Mouse (Mus musculus) MEL (cell line): ENCODE results near the gene Maff. TPM values are rescaled to one million over a fixed set of nuclear protein-coding genes. Genes with fewer than 3 reads are reported as not detected.
A peak's percentile ranks its signal among the peaks of the same experiment; 100 is the strongest.

Experiments
- DNase-seq: peaks from one replicate; pipeline ENCODE4 v3.0.0; 2011; ENCODE audit warnings: low read depth, low spot score
- H3K27ac ChIP-seq: 2 replicates; pipeline ENCODE4 v1.5.1; 2012; ENCODE audit warnings: low read depth, mild to moderate bottlenecking, control low read depth, low read length, moderate library complexity; ENCODE audit not compliant: control insufficient read depth
- H3K27me3 ChIP-seq, 2 experiments: fragments of 150-350 bp in 1 of 2; sonication (generic) in 1 of 2; 2 replicates each; pipeline ENCODE4 v1.6.1; 2012; ENCODE audit warnings: low read length in 2 of 2, mild to moderate bottlenecking in 2 of 2, improper control_type of control experiment in 1 of 2, moderate library complexity in 1 of 2; ENCODE audit not compliant: insufficient read depth in 2 of 2, control insufficient read depth in 1 of 2
- H3K36me3 ChIP-seq, 2 experiments: 2 replicates each; pipeline ENCODE4 v1.6.1; 2012 to 2014; ENCODE audit warnings: low read length in 2 of 2, improper control_type of control experiment in 1 of 2, inconsistent platforms in 1 of 2, mild to moderate bottlenecking in 1 of 2; ENCODE audit not compliant: insufficient read depth in 2 of 2, control insufficient read depth in 1 of 2
- H3K4me1 ChIP-seq, 2 experiments: fragments of 150-350 bp in 1 of 2; sonication (generic) in 1 of 2; 2 replicates each; pipeline ENCODE4 v1.6.1; 2012; ENCODE audit warnings: low read length in 2 of 2, improper control_type of control experiment in 1 of 2, mild to moderate bottlenecking in 1 of 2; ENCODE audit not compliant: insufficient read depth in 2 of 2, control insufficient read depth in 1 of 2
- H3K4me3 ChIP-seq, 2 experiments: fragments of 150-350 bp in 1 of 2; sonication (generic) in 1 of 2; 2 replicates each; pipeline ENCODE4 v1.5.1; 2012; ENCODE audit warnings: low read depth in 2 of 2, low read length in 2 of 2, mild to moderate bottlenecking in 2 of 2, moderate library complexity in 2 of 2, control low read depth in 1 of 2, improper control_type of control experiment in 1 of 2; ENCODE audit not compliant: control insufficient read depth in 1 of 2, insufficient read depth in 1 of 2
- H3K79me2 ChIP-seq: 2 replicates; pipeline ENCODE4 v1.6.1; 2012; ENCODE audit warnings: mild to moderate bottlenecking, low read length, moderate library complexity; ENCODE audit not compliant: control insufficient read depth, poor library complexity, insufficient read depth
- H3K9ac ChIP-seq: 2 replicates; pipeline ENCODE4 v1.6.1; 2012; ENCODE audit warnings: low read depth, mild to moderate bottlenecking, control low read depth, low read length, moderate library complexity; ENCODE audit not compliant: control insufficient read depth, poor library complexity, severe bottlenecking
- H3K9me3 ChIP-seq: fragments of 150-350 bp; sonication (generic); replicated peaks from 2 replicates; pipeline ENCODE4 v1.6.1; 2012; ENCODE audit warnings: mild to moderate bottlenecking, low read length, improper control_type of control experiment, moderate library complexity; ENCODE audit not compliant: insufficient read depth
- BHLHE40 ChIP-seq: IDR thresholded peaks from 2 replicates; pipeline ENCODE4 v1.6.1; 2012; ENCODE audit warnings: low read depth, mild to moderate bottlenecking, inconsistent platforms, low read length, improper control_type of control experiment, borderline replicate concordance
- CHD1 ChIP-seq: IDR thresholded peaks from 2 replicates; pipeline ENCODE4 v1.6.1; 2012; ENCODE audit warnings: low read depth, mild to moderate bottlenecking, inconsistent platforms, low read length, improper control_type of control experiment
- CHD2 ChIP-seq: IDR thresholded peaks from 2 replicates; pipeline ENCODE4 v1.6.1; 2011; ENCODE audit warnings: low read length, improper control_type of control experiment
- ELF1 ChIP-seq: IDR thresholded peaks from 2 replicates; pipeline ENCODE4 v1.6.1; 2014; ENCODE audit warnings: low read depth, mild to moderate bottlenecking, inconsistent platforms, low read length, improper control_type of control experiment, moderate library complexity
- HCFC1 ChIP-seq: IDR thresholded peaks from 2 replicates; pipeline ENCODE4 v1.6.1; 2012; ENCODE audit warnings: low read depth, mild to moderate bottlenecking, inconsistent platforms, low read length, improper control_type of control experiment, moderate library complexity
- JUND ChIP-seq: IDR thresholded peaks from 2 replicates; pipeline ENCODE4 v1.6.1; 2011; ENCODE audit warnings: low read depth, mild to moderate bottlenecking, improper control_type of control experiment, low read length
- KAT2A ChIP-seq: conservative IDR thresholded peaks from 2 replicates; pipeline ENCODE4 v1.6.1; 2012; ENCODE audit warnings: low read depth, low read length, improper control_type of control experiment, inconsistent platforms
- MAFK ChIP-seq: IDR thresholded peaks from 2 replicates; pipeline ENCODE4 v1.6.1; 2011; ENCODE audit warnings: low read depth, mild to moderate bottlenecking, low read length, improper control_type of control experiment, borderline replicate concordance
- MAX ChIP-seq: IDR thresholded peaks from 2 replicates; pipeline ENCODE4 v1.6.1; 2011; ENCODE audit warnings: low read length, improper control_type of control experiment
- MAZ ChIP-seq: IDR thresholded peaks from 2 replicates; pipeline ENCODE4 v1.6.1; 2012; ENCODE audit warnings: low read depth, mild to moderate bottlenecking, inconsistent platforms, low read length, improper control_type of control experiment
- MEF2A ChIP-seq: IDR thresholded peaks from 2 replicates; pipeline ENCODE4 v1.6.1; 2014; ENCODE audit warnings: low read depth, mild to moderate bottlenecking, inconsistent platforms, low read length, improper control_type of control experiment; ENCODE audit not compliant: poor library complexity, insufficient replicate concordance, severe bottlenecking; ENCODE audit errors: extremely low read depth
- MXI1 ChIP-seq: IDR thresholded peaks from 2 replicates; pipeline ENCODE4 v1.6.1; 2011; ENCODE audit warnings: mild to moderate bottlenecking, low read depth, low read length, improper control_type of control experiment
- MYB ChIP-seq: IDR thresholded peaks from 2 replicates; pipeline ENCODE4 v1.6.1; 2011; ENCODE audit warnings: mild to moderate bottlenecking, low read depth, low read length, improper control_type of control experiment
- MYC ChIP-seq: IDR thresholded peaks from 2 replicates; pipeline ENCODE4 v1.6.1; 2011; ENCODE audit warnings: low read depth, mild to moderate bottlenecking, low read length, improper control_type of control experiment, moderate library complexity
- NRF1 ChIP-seq: IDR thresholded peaks from 2 replicates; pipeline ENCODE4 v1.6.1; 2014; ENCODE audit warnings: low read depth, mild to moderate bottlenecking, inconsistent platforms, low read length, improper control_type of control experiment, moderate library complexity; ENCODE audit not compliant: poor library complexity, insufficient read depth, severe bottlenecking
- POLR2A ChIP-seq, 2 experiments: IDR thresholded peaks; 2 replicates each; pipeline ENCODE4 v1.6.1; 2011 to 2012; ENCODE audit warnings: low read length in 2 of 2, mild to moderate bottlenecking in 2 of 2, control low read depth in 1 of 2, improper control_type of control experiment in 1 of 2, low read depth in 1 of 2, moderate library complexity in 1 of 2; ENCODE audit not compliant: control insufficient read depth in 1 of 2, insufficient read depth in 1 of 2, poor library complexity in 1 of 2
- RAD21 ChIP-seq: IDR thresholded peaks from 2 replicates; pipeline ENCODE4 v1.6.1; 2011; ENCODE audit warnings: mild to moderate bottlenecking, low read depth, low read length, improper control_type of control experiment
- USF1 ChIP-seq: IDR thresholded peaks from 2 replicates; pipeline ENCODE4 v1.6.1; 2014; ENCODE audit warnings: low read depth, mild to moderate bottlenecking, inconsistent platforms, low read length, improper control_type of control experiment, moderate library complexity
- ZC3H11A ChIP-seq: IDR thresholded peaks from 2 replicates; pipeline ENCODE4 v1.6.1; 2012; ENCODE audit warnings: low read depth, mild to moderate bottlenecking, inconsistent platforms, low read length, improper control_type of control experiment
- ZKSCAN1 ChIP-seq: IDR thresholded peaks from 2 replicates; pipeline ENCODE4 v1.6.1; 2012; ENCODE audit warnings: low read depth, mild to moderate bottlenecking, inconsistent platforms, low read length, improper control_type of control experiment, moderate library complexity
- polyA plus RNA-seq, 2 experiments: library from polyadenylated mRNA; stranded (reverse) in 1 of 2; unstranded in 1 of 2; fragments of >175 nt in 1 of 2; fragments of >200 nt in 1 of 2; gene quantifications; 2 replicates each; pipeline versions ENCODE4 v1.2.1 to v1.2.4; 2012; ENCODE audit warnings: low replicate concordance in 2 of 2, low read depth in 1 of 2; ENCODE audit not compliant: insufficient read length in 2 of 2, insufficient read depth in 1 of 2, missing spikeins in 1 of 2
- total RNA-seq: library from RNA; depleted of rRNA; stranded (reverse); fragments of 300-350 nt; gene quantifications from 2 replicates; pipeline ENCODE4 v1.2.3, GENCODE M21; 2012

Maff gene
- total and polyA plus RNA-seq, 3 experiments: 3.3 to 5.8 TPM; not detected in 1

- peak overlapping the region; percentile 48 to 60 for H3K4me3 ChIP-seq
- no peaks in the 10 kb centered on the region for H3K9me3 ChIP-seq
- H3K27ac ChIP-seq: no peak overlapping the region
- no peaks in the 10 kb centered on the region for H3K36me3 ChIP-seq
- H3K4me1 ChIP-seq: peaks cover 0 to 3% of the 10 kb centered on the region in 2 experiments; a peak in 1 of 4 replicates
- peak; percentile 57 for DNase-seq
- peak; percentile 87 for TF ChIP-seq MAX
- peak; percentile 30 to 46; a peak in 1 of 4 replicates for TF ChIP-seq POLR2A (IDR thresholded peaks at IDR 0.05; ENCODE audit: control insufficient read depth in 1 of 2, insufficient read depth in 1 of 2, low read depth in 1 of 2, low read length in 2 of 2, poor library complexity in 1 of 2)
- TF ChIP-seq MYB: no peak
- no peak for TF ChIP-seq MAFK
- 0 out of 2 replicates have a peak, but pooled peaks have one; percentile 28 for TF ChIP-seq MYC
- 0 out of 2 replicates have a peak, but pooled peaks have one; percentile 8 for TF ChIP-seq BHLHE40
- no peak for TF ChIP-seq RAD21
- TF ChIP-seq KAT2A: no peak
- H3K9ac ChIP-seq: peak overlapping the region; percentile 58
- no peaks in the 10 kb centered on the region for H3K79me2 ChIP-seq
- H3K27me3 ChIP-seq: no peaks in the 10 kb centered on the region
Observed at GRCm38 (mm10) chr15:79357036-79357911, 10.9 kb downstream of the Maff start.

DNA sequence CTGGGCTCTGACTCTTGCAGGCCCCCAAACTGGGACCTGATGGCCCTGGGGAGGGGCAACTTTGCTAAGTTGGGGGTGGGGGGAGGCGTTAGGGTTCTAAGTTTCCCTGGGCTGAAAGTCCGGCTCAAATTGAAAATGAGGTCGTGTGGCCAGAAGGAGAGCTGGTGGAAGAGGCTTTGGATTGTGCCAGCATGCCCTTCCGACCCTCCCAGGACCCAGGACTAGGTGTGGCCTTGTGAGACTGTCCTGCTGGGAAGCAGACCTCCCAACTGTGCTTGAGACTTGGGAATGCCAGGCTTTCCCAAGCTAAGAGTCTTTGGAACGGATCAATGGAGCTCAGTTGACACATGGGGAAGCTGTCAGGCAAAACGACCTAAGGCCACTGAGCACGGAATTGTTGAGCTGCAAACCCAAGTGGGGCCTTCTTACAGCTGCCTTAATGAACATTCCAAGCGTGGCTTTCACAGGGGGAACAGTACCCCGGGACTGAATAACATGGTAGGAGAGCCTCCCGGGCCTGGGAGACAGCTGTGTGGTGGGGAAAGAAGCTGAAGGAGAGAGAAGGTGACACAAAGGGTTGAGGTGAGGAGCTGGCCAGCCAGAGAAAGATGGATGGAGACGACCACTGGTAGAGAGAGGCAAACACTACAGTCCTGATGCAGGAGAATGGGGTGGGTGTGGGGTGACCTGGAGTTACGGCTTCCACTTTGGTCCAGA is 11.7 kb downstream of the Maff start:
- no peak for TF ChIP-seq USF1
- no peak for TF ChIP-seq CHD1
- TF ChIP-seq CHD2: no peak
- no peak for TF ChIP-seq ZC3H11A
- TF ChIP-seq ZKSCAN1: no peak
- TF ChIP-seq HCFC1: no peak
- TF ChIP-seq JUND: no peak
- TF ChIP-seq MAZ: no peak
- no peak for TF ChIP-seq MAX
- TF ChIP-seq ELF1: no peak
- no peak for TF ChIP-seq MXI1
- TF ChIP-seq NRF1: no peak
- TF ChIP-seq MEF2A: no peak
- peaks cover 0 to 3% of the 10 kb centered on the region in 2 experiments; a peak in 1 of 4 replicates for H3K4me1 ChIP-seq
- no peaks in the 10 kb centered on the region for H3K79me2 ChIP-seq
- H3K9me3 ChIP-seq: no peaks in the 10 kb centered on the region
- no peaks in the 10 kb centered on the region for H3K36me3 ChIP-seq
- no peak overlapping the region for H3K4me3 ChIP-seq
- H3K9ac ChIP-seq: no peak overlapping the region
- no peak overlapping the region for H3K27ac ChIP-seq
- no peak for DNase-seq
- H3K27me3 ChIP-seq: no peaks in the 10 kb centered on the region
